Mouse (Mus musculus): ENCODE data around the gene Crtc1. TPM values are rescaled to one million over a fixed set of nuclear protein-coding genes. Genes with fewer than 3 reads are reported as not detected.

The Crtc1 gene
- polyA plus RNA-seq, 1 experiment from 2014 or later, result 6.9 TPM

DNA sequence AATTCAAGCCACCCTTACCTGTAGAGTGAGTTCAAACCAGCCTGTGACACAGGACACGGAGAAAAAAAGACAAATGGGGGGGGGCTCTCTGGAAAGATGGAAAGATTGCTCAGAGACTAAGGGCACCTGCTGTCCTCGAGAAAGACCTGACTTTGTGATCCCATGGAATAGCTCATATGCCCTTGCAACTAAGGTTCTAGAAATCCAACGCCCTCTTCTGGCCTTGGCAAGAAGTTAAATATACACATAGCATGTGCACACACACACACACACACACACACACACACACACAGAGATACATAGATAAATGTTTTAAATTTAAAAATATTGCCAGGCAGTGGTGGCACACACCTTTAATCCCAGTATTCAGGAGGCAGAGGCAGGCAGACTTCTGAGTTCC lies 867 bp upstream of the Crtc1 start:
- H3K27me3 ChIP-seq (replicated peaks), result 0 out of 2 replicates have a peak, but pooled peaks cover 4% of the 10 kb centered on the region
- H3K9ac ChIP-seq, result peak overlapping the region; percentile 77; the same call in 1 of the 2 replicates
- peak overlapping the region; percentile 84 for H3K27ac ChIP-seq
- WGBS (ENCODE audit: insufficient replicate concordance), result 45% methylated on average over 3 of the region's 3 CpGs
- peaks cover 54% of the 10 kb centered on the region for H3K4me1 ChIP-seq
- no peak for ATAC-seq
- no peaks in the 10 kb centered on the region for H3K36me3 ChIP-seq
- H3K4me2 ChIP-seq, result peak overlapping the region; percentile 91
- no peaks in the 10 kb centered on the region for H3K9me3 ChIP-seq (replicated peaks)
- peak overlapping the region; percentile 68 for H3K4me3 ChIP-seq

DNA sequence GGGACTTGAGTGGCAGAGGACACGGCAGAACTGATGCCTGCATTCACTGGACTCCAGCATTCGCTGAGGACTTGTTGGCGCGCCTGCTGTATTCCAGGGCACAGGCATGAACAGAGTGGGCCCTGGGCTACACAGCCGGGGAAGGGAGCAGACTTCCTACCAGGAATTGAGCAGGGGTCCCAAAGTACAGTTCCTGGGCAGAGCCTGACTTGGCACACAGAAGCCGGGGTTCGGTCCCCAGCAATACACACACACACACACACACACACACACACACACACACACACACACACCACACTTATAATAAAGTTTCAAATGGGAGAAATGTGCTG lies 435 bp upstream of the Crtc1 start:
- Histone ChIP-seq H3K4me3 (peak overlapping the region; percentile 68), H3K9me3 (replicated peaks) (no peaks in the 10 kb centered on the region), H3K27me3 (replicated peaks) (0 out of 2 replicates have a peak, but pooled peaks cover under 1% of the 10 kb centered on the region), H3K36me3 (no peaks in the 10 kb centered on the region), H3K9ac (peak overlapping the region; percentile 77), H3K4me1 (peaks cover 54% of the 10 kb centered on the region), H3K27ac (peak overlapping the region; percentile 84), H3K4me2 (peak overlapping the region; percentile 91)
- 6% methylated on average over 7 of the region's 7 CpGs for WGBS (ENCODE audit: insufficient replicate concordance)
- ATAC-seq, result no peak

DNA sequence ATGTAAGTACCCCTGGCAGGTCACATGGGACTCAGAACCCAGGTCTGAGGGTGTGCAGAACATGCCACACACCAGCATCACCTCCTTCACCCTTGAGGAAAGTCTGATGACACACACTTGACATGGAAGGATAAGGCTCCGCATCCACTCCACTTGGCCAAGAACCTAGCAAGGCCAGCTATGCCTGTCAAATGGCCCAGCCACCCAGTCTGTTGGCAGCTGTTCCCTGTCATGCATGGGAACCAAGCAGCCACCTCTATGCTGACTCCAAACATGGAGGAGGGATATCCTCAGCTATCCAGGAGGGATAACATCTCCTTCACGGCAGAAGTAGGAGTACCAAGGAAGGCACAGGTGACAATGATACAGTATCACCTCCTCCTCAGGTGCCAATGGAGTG lies 956 bp downstream of the Crtc1 start:
- H3K4me3 ChIP-seq, result peak overlapping the region; percentile 68
- no peak overlapping the region for H3K27ac ChIP-seq
- H3K4me2 ChIP-seq, result peak overlapping the region; percentile 91
- H3K9ac ChIP-seq, result peak overlapping the region; percentile 71
- ATAC-seq, result no peak
- no peaks in the 10 kb centered on the region for H3K27me3 ChIP-seq (replicated peaks)
- H3K36me3 ChIP-seq, result no peaks in the 10 kb centered on the region
- H3K4me1 ChIP-seq, result peaks cover 46% of the 10 kb centered on the region
- H3K9me3 ChIP-seq (replicated peaks), result no peaks in the 10 kb centered on the region
- WGBS (ENCODE audit: insufficient replicate concordance), result 75% methylated on average over 2 of the region's 2 CpGs

DNA sequence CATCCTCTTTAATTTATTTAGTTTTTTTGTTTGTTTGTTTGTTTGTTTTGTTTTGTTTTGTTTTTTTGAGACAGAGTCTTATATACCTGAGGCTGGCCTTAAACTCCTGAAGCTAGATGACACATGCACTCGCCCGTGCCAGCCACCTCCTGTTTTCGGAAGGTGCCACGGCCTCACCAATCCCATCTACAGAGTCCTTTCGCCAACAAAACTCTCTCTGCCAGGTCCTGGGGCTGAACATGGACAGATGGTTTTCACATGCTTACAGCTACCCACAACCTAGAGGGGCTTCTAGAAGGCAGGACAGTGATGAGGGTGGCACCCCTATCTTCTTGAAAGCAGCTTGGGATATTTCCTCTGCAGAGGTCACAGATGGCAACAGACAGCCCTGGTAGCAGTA lies 4.2 kb downstream of the Crtc1 start:
- H3K27ac ChIP-seq, result no peak overlapping the region
- H3K4me2 ChIP-seq, result no peak overlapping the region
- H3K4me1 ChIP-seq, result peaks cover 33% of the 10 kb centered on the region
- 80% methylated on average over 5 of the region's 5 CpGs for WGBS (ENCODE audit: insufficient replicate concordance)
- no peaks in the 10 kb centered on the region for H3K36me3 ChIP-seq
- H3K4me3 ChIP-seq, result no peak overlapping the region
- no peaks in the 10 kb centered on the region for H3K27me3 ChIP-seq (replicated peaks)
- no peak for ATAC-seq
- no peaks in the 10 kb centered on the region for H3K9me3 ChIP-seq (replicated peaks)
- H3K9ac ChIP-seq, result no peak overlapping the region

DNA sequence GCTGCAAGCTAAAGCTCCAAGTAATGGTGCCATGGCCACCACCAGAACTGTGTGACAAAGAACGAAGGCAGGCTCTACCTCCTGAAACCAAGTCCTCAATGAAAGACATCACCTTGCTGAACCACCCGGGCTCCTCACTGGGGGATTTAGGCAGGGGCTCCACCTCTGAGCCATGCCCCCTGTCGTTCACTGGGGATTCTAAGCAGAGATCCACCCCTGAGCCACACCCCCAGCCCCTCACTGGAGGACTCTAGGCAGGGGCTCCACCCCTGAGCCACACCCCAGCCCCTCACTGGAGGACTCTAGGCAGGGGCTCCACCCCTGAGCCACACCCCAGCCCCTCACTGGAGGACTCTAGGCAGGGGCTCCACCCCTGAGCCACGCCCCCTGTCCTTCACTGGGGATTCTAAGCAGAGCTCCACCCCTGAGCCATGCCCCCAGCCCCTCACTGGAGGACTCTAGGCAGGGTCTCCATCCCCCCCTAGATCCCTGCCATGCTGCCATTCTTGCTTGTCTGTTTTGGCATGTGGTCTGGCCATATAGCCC lies 6.3 kb downstream of the Crtc1 start:
- no peak overlapping the region for H3K4me2 ChIP-seq
- H3K4me1 ChIP-seq, result peaks cover 37% of the 10 kb centered on the region
- no peaks in the 10 kb centered on the region for H3K9me3 ChIP-seq (replicated peaks)
- H3K36me3 ChIP-seq, result no peaks in the 10 kb centered on the region
- H3K4me3 ChIP-seq, result no peak overlapping the region
- WGBS (ENCODE audit: insufficient replicate concordance), result 50% methylated on average over 4 of the region's 4 CpGs
- H3K27ac ChIP-seq, result peak overlapping the region; percentile 39; the same call in 1 of the 2 replicates
- peak; percentile 72 for ATAC-seq
- no peaks in the 10 kb centered on the region for H3K27me3 ChIP-seq (replicated peaks)
- no peak overlapping the region for H3K9ac ChIP-seq

DNA sequence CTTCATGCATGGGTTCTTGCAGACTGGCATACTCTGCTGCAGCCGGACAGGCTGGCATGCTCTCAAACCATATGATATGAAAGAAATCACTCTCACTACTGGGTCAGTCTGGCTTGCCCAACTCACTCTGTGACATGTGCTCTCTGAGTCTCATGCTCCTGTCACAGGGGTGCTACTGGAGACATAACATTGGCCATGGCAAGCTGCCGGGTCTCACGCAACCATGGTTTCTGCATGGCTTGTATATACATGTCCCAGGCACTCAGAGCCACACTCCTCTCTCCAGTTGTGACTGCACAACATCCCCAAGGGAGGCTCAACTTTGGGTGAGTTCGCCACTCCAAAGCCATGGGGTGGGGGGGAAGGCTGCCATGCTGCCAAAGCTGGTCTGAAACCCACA lies 8.2 kb downstream of the Crtc1 start:
- Histone ChIP-seq H3K27ac (no peak overlapping the region), H3K36me3 (no peaks in the 10 kb centered on the region), H3K4me3 (no peak overlapping the region), H3K9me3 (replicated peaks) (no peaks in the 10 kb centered on the region), H3K9ac (no peak overlapping the region), H3K4me2 (no peak overlapping the region), H3K4me1 (peaks cover 45% of the 10 kb centered on the region), H3K27me3 (replicated peaks) (no peaks in the 10 kb centered on the region)
- no peak for ATAC-seq
- 87% methylated on average over 4 of the region's 4 CpGs for WGBS (ENCODE audit: insufficient replicate concordance)

DNA sequence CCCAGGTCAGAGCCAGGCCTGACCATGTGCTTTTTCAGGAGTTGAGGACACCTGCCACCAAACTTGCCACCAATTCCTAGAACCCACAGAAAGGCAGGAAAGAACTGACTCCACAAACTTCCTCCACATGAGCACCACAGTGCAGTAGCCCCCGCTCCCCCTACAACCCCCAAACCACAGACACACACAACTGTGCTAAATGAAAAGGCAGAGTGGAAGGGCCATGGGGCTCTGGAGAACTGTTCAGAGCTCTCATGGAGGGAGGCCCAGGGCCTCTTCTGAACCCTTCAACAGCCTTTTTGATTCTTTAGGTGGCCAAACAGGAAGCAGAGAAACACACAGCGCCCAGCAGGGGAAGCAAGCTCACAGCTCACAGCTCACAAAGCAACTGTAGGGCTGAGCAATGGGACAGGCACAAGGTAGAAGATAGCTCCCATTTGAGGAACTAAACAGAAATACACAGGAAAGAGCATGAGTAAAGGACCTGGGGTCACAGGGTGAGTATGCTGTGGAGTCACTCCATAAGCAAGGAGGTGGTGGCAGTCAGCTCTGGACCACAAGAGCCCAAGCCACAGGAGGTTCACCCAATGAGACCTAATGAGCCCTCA lies 13.0 kb downstream of the Crtc1 start:
- ATAC-seq, result no peak
- Histone ChIP-seq H3K27ac (peak overlapping the region; percentile 72), H3K27me3 (replicated peaks) (no peaks in the 10 kb centered on the region), H3K36me3 (0 out of 2 replicates have a peak, but pooled peaks cover 2% of the 10 kb centered on the region), H3K4me3 (no peak overlapping the region), H3K4me1 (peaks cover 68% of the 10 kb centered on the region), H3K9me3 (replicated peaks) (no peaks in the 10 kb centered on the region), H3K4me2 (no peak overlapping the region), H3K9ac (peak overlapping the region; percentile 4; the same call in 1 of the 2 replicates)
- 53% methylated on average over 2 of the region's 2 CpGs for WGBS (ENCODE audit: insufficient replicate concordance)

DNA sequence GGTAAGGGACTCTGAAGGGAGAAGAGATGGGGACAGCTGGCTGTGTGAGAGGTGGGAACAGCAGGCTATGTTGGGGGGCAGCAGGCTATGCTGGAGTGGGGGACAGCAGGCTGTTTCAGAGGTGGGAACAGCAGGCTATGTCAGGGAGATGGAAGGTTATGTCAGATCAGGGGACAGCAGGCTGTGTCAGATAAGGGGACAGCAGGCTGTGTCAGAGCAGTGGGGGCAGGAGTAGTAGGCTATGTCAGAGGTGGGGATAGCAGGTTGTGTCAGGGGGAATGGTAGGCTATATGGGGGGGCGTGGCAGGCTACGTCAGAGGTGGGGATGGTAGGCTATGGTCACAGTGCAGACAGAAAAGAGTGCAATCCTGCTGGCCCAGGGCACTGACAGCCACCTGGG lies 16.7 kb downstream of the Crtc1 start:
- Histone ChIP-seq H3K27me3 (replicated peaks) (no peaks in the 10 kb centered on the region), H3K9me3 (replicated peaks) (no peaks in the 10 kb centered on the region), H3K4me2 (peak overlapping the region; percentile 45), H3K27ac (peak overlapping the region; percentile 86), H3K36me3 (0 out of 2 replicates have a peak, but pooled peaks cover 2% of the 10 kb centered on the region), H3K9ac (peak overlapping the region; percentile 57), H3K4me3 (no peak overlapping the region), H3K4me1 (peaks cover 84% of the 10 kb centered on the region)
- peak; percentile 89 for ATAC-seq
- WGBS (ENCODE audit: insufficient replicate concordance), result 54% methylated on average over 2 of the region's 2 CpGs

DNA sequence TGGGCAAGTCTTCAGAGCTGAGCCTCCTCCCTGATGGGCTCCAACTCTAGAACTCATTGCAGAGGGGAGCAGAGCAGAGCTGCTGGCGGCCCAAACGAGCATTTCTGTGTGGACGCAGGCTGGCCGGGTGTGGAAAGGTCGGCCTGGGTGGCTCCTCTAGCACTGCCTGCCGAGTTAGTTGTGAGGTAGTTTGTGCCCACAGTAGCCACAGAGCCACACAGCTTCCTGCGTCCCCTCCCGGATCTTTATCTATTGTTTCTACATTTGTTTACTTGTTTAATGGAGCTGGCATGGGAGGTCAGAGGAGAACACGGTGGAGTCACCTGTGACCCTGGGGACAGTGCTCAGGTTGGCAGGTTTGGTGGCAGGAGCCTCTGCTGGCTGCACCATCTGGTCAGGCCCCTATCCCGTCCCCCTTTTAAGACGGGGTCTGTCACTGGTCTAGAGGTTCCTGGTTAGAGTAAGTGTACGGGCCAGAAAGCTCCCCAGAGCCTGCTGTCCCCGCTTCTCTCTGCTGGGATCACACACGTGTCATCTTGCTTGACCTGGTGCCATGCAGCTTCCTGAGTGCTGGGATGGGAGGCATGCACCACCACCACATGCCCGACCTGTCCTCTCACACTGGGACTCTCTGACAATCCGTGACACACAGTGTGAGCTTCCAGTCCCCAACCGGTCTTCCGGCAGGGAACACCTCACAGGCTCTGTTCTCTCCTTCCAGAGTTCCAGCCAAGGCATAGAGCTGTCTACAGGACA lies 17.9 kb downstream of the Crtc1 start:
- no peak for ATAC-seq
- peak overlapping the region; percentile 86 for H3K27ac ChIP-seq
- 0 out of 2 replicates have a peak, but pooled peaks cover 2% of the 10 kb centered on the region for H3K36me3 ChIP-seq
- 50% methylated on average over 18 of the region's 18 CpGs for WGBS (ENCODE audit: insufficient replicate concordance)
- peaks cover 91% of the 10 kb centered on the region for H3K4me1 ChIP-seq
- H3K9me3 ChIP-seq (replicated peaks), result no peaks in the 10 kb centered on the region
- peak overlapping the region; percentile 45 for H3K4me2 ChIP-seq
- H3K9ac ChIP-seq, result peak overlapping the region; percentile 57
- H3K4me3 ChIP-seq, result no peak overlapping the region
- no peaks in the 10 kb centered on the region for H3K27me3 ChIP-seq (replicated peaks)

DNA sequence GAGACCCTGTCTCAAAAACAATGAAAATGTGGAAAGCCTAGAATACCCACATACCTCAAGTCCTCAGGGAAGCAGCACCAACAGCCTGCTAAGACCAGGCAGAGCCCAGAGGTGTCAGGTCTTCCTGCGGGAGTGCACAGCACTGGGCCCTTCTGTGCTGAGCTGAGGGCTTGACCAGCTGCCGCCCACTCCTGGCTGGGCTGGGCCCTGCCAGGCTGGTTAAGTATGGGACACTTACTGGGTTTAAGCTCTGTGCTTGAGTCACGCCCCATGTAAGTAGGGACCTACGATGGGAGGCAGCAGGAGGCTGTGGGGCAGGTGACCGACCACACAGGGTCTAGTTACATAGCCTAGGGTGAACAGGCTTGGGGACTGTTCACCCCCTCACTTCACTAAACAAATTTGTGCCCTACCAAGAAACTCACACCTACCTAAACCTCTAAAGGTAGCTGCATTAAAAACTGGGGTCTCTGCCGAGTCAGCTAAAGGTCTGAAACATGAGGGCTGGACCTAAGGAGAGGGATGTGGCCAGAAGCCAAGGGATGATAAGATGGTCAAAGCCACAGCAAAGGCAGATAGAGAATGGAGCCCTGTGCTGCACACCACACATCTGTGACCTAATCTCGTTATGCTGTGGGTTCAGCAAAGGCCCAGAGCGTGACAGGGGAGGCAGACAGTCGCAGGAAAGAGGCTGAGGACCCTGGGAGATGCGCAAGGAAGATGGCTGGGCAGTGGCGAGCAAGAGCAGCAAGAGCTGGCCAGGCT lies 19.3 kb downstream of the Crtc1 start:
- WGBS (ENCODE audit: insufficient replicate concordance), result 45% methylated on average over 11 of the region's 11 CpGs
- H3K9me3 ChIP-seq (replicated peaks), result no peaks in the 10 kb centered on the region
- ATAC-seq, result peak; percentile 47; the same call in 1 of the 2 replicates
- H3K9ac ChIP-seq, result peak overlapping the region; percentile 44; the same call in 1 of the 2 replicates
- no peak overlapping the region for H3K4me3 ChIP-seq
- H3K4me1 ChIP-seq, result peaks cover 93% of the 10 kb centered on the region
- H3K27ac ChIP-seq, result peak overlapping the region; percentile 86
- H3K27me3 ChIP-seq (replicated peaks), result no peaks in the 10 kb centered on the region
- H3K36me3 ChIP-seq, result 0 out of 2 replicates have a peak, but pooled peaks cover 2% of the 10 kb centered on the region
- H3K4me2 ChIP-seq, result peak overlapping the region; percentile 25

DNA sequence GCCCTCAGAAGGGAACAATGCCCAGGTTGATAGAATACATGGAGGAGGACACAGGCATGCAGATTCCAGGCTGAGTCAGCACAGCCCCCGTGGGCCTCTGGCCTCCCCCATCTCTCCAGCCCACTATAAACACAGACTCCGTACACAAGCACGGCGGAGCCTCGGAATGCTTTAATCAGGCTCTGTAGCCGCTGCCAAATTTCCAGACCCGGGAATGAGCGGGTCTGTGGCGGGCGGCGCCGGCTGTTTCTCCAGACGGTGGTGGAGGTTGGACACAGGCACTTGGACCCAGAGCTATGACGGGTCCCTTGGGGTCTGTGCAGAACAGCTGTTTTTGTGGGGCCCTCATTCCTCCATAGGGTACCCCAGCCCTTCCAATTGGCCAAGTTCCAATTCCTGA lies 20.4 kb downstream of the Crtc1 start:
- Histone ChIP-seq H3K9ac (no peak overlapping the region), H3K9me3 (replicated peaks) (no peaks in the 10 kb centered on the region), H3K27ac (peak overlapping the region; percentile 86), H3K4me1 (peaks cover 99% of the 10 kb centered on the region), H3K36me3 (0 out of 2 replicates have a peak, but pooled peaks cover 6% of the 10 kb centered on the region), H3K4me2 (no peak overlapping the region), H3K27me3 (replicated peaks) (no peaks in the 10 kb centered on the region), H3K4me3 (no peak overlapping the region)
- 78% methylated on average over 14 of the region's 14 CpGs for WGBS (ENCODE audit: insufficient replicate concordance)
- no peak for ATAC-seq
